Mouse (Mus musculus) cerebellum, adult 9-11 months (tissue): ENCODE results near the gene Cse1l.

Experiments used
- DNase-seq: peaks from one replicate; pipeline ENCODE4 v3.0.0; 2022

Gene Cse1l

DNA sequence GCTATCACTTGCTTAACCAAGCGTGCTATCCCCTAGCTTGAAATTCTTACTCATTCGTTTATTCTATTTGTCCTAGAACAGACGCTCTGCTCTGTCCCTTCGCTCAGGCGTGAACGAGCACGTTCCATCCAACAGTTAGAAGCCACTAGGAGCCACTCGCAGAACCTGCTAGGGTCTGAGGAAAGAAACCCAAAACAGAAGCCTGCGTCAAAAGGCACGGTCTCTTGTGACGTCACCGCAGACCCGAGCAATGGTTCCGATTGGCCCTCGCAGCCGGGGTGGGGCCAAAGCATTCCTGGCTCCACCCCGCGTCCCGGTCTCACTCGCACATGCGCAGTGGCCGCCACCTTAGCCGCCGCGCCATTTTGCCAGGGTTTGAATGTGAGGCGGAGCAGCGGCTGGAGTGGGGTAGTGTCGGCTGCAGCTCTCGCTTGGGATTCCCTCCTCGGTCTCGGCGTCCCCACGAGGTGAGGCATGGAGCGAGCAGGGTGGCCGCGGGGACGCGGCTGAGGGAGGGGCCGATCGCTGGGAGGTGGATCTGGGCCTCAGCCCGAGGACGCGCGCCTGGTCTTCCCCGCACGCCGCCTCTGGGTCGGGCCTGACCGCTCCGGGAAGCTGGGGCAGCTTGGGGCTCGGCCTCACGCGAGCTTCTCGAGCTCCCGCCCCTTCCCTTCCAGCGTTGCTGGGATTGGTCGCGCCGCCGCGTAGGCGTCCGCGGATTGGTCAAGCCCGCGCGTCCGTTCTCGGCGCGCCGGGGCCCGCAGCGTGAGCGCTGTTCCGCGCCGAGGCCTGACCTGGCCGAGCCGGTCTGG lies at the start of gene Cse1l:
Gene Cse1l, plus strand, starts transcription at position 330 of the 812 bp plus-strand sequence.
- peak; percentile 97 for DNase-seq

DNA sequence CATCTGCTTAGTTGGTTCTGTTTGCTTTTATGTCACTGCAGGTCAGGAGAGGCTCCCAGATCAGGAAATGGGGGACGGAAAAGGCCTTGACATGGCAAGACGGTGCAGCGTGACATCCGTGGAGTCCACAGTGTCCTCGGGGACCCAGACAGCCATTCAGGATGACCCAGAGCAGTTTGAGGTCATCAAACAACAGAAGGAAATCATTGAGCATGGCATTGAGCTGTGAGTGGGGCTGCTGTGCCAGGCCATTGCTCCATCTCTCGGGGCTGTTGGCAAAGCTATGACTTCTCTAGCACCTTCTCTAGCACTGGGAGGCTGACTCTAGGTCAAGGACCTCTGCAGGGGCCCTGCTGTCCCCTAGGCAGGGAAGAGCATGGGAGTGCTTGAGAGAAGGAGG lies 49.5 kb upstream of the Cse1l start:
- no peak for DNase-seq

DNA sequence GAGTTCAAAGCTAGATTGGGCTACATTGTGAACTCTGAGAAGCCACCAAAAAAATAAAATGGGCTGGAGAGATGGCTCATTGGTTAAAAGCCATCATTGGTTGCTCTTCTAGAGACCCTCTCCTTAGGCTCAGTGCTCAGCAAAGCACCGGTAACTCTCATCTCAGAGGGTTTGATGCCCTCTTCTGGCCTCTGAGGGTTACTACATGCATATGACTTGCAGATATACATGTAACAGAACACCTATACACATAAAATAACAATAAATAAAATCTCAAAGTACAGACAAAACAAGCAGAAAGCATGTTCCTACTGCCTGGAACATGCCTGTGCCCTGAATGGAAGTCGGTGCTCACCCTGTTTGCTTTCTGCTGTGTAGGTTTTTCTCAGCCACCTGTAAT lies 48.7 kb upstream of the Cse1l start:
- no peak for DNase-seq

DNA sequence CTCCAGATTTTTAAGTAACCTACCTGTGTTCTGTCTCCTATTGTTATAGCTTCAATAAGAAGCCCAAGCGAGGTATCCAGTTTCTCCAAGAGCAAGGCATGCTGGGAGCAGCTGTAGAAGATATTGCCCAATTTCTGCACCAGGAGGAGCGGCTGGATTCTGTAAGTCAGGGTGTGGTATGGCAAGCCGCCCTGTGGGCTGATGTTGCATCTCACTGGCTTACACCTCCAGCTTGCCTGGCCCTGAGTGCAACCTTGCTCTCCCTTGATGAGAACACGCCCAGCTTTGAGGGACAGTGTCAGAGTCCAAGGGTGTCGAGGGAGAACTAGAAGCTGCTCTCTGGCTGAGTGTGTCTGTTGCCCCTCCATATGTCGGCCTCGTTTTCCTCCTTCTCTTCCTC lies 46.6 kb upstream of the Cse1l start:
- no peak for DNase-seq

DNA sequence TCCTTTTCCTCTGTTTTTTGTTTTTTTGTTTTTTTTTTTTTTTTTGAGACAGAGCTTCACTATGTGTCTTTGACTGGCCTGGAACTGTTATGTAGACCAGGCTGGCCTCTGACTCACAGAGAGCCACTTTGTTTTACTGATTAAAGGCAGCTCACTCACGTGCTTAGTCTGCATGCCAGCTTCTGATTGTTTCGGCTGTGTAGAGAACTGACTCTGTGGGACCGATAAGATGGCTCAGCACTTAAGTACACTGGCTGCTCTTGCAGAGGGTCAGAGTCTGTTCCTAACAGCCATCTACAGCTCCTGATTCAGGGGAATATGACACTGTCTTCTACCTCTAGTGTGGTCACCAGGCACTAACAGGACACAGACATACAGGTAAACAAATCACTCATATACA lies 43.3 kb upstream of the Cse1l start:
- DNase-seq: no peak

DNA sequence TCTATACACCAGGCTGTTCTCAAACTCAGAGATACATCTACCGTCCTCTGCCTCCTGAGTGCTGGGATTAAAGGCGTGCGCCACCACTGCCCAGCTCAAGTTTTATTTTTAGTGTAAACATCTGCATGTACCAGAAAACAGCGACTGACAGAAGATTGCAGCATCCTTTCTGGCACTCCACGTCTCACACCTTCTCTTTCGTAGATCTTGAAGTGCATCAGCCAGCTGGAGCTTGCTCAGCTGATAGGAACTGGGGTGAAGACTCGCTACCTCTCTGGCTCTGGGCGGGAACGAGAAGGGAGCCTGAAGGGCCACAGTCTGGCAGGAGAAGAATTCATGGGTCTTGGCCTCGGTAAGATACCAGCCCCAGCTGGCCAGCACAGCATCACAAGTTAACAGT lies 40.4 kb upstream of the Cse1l start:
- DNase-seq: no peak

DNA sequence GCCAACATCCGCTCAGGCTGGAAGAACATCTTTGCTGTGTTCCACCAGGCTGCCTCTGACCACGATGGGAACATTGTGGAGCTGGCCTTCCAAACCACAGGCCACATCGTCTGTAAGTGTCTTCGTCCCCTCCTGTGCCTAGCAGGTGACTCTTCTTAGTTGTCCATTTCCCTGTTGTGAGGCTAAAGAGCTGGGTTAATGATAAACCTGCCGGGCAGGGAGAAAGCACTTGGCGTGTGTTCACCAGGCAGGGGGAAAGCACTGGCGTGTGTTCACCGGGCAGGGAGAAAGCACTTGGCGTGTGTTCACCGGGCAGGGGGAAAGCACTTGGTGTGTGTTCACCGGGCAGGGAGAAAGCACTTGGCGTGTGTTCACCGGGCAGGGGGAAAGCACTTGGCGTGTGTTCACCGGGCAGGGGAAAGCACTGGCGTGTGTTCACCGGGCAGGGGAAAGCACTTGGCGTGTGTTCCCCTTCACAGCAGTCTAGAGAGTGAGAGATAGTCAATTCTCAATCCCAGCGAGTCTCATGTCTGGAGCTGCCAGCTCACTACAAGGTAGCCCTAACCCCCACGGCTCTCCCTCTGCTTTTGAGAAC lies 35.5 kb upstream of the Cse1l start:
- peak; percentile 26 for DNase-seq

DNA sequence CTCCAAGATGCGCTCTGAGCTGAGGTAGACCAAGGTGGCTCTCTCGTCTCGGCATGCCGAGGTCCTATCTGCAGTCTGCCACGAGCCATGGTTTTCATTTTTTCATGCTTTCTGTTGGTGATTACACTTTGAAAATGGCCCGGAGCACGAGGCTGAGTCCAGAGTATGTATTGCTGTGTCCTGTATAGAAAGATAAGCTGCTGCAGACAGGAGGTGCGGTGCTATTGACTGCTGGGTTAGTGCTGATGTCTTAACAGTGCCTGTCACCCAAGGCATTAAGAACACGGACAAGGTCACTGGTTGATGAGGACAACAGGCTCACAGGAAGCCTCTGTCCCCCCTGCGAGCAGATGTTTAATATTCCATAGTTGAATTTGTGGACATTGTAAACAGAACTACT lies 34.9 kb upstream of the Cse1l start:
- DNase-seq: no peak

DNA sequence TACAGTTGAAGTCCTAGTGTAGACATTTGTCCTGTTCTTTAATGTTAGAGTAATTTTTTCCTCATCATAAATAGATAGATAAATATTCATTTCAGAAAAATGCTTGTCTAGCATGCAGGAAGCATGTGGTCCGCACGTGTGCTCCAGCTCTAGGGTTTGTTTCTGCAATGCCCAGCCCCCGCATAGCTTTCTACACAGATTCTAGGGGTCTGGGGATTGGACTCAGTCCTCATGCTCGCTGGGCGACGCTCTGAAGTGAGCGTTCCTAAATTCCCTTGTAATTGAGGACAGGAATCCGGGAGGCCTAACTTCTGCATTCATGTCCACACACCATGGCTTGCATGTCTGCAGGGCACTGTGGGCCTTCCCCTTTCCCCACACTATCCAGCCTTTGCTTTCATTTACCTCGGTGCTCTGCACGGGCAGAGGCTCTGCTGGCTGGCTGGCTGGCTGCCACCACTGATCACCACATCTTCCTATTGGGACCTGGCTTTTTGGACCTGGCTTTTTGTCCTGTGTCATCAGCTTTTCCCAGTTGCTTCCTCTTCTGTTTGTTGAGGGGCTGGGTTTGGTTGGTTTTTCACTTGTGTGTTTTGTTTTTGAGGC lies 31.1 kb upstream of the Cse1l start:
- DNase-seq: peak; percentile 15

DNA sequence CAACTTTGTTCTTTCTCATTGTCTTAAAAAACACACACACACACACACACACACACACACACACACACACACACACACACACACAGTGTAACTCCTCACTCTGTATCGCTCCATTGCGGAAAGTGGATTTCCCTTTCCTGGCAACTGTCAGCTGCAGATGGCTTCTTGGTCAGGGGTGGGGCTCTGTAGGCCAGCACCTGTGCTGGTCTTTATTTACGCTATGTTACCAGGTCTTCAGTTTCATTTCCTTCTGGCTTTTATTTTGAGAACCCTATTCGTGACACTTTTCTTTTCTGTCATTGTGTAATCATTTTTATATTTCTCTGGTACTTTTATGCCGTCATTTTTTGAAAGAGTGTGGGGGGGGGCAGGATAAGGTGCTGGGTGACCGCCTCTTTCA lies 30.3 kb upstream of the Cse1l start:
- peak; percentile 40 for DNase-seq

DNA sequence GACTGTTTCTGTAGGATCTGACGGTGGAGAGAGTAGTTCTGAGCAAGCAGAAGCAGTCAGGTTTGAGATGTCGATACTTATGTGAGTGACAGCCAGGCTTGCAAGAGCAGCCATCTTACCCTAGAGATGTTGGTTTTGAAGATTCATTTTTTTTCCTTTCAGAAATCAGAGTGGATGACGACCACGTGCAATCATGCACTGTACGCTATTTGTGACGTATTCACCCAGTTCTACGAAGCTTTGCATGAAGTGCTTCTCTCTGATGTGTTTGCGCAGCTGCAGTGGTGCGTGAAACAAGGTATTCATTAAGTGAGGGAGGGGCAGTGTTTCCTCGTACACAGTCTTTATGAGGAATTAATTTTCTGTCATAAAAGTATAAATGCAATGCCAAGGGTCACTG lies 29.5 kb upstream of the Cse1l start:
- no peak for DNase-seq

DNA sequence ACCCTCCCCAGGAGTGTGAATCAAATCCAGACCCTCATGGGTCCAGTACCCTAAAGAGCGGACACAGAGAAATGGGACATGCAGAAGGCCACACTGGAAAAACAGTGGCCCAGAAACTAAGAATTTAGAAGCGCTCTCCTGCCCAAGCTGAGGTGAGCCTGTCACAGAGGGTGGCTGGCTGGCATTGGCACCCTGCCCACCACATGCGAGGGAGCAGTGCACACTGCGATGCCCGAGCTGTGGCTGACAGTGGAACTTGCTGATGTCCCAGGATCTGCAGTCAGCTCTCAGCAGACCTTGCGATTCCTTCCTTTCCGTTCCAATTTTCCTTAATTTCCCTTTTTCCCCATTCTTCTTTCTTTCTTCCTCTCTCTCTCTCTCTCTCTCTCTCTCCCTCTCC lies 20.8 kb upstream of the Cse1l start:
- DNase-seq: peak; percentile 65

DNA sequence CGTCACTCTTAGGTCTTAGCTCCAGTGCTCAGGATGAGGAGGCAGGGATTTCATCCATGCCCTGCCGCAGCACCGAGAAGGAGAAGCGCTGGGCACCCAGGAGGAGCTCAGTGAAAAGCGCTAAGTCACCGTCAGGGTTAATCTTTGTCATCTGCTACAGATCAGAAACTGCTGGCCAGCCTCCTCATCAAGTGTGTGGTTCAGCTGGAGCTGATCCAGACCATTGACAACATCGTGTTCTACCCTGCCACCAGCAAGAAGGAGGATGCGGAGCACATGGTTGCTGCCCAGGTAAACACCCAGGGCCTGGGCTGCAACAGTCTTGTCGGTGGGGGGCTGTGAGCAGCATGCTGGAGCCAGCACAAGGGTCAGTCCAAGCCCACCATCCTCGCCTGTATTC lies 20.2 kb upstream of the Cse1l start:
- no peak for DNase-seq

DNA sequence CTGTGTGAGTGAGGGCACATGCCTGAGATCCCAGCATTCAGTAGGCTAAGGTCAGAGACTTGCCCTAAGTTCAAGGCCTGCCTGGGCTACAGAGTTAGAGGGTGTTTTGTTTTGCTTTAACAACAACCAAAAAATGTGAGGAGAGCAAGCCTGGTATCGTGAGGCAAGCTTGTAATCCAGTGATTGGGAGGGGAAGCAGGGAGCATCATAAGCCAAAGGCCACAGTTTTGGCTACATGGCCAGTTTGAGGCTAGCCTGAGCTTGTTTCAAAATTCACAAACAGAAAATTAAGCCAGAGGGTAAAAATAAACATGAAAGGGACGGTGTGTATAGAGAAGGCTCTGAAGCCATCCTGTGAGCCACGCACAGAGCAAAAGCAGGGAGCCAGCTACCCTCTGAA lies 19.6 kb upstream of the Cse1l start:
- no peak for DNase-seq

DNA sequence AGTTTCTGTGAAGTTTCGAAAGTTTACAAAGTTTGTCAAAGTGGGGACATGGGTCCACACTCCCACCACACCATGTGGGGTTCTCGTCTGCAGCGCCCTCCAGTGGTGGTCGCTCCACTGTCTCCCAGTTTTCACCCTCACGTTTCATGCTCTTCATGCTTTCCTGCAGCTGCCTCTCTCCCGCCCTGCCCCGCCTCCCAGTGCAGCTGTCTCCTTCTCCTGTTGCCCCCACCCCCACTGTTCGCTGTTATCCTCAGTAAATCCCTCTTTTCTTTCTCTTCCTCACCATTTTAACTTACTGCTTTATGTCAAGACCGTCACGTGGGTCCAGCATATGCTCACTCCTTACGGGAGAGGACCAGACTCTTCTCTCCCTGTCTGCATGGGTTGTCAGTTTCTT lies 18.0 kb upstream of the Cse1l start:
- DNase-seq: no peak

DNA sequence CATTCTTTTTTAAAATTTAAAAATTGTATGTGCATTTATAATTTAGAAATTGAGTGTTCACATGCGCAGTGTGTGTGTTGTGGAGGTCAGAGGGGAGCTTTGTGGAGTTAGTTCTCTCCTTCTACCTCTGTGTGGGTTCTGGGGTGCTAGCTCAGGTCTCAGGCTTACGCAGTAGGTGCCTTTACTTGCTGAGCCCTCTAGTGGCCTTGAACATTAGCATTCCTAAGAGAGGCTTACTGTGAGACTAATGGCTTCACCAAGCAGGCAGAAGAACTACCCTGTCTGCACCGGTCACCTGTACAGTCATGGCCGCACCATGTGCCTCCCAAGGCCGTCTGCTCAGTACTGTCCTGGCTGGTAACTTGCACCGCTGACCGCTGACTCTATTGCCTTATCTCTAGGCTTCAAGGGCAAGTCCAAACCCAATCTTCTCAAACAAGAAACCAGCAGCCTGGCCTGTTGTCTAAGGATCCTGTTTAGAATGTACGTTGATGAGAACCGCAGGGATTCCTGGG lies 14.4 kb upstream of the Cse1l start:
- DNase-seq: no peak

DNA sequence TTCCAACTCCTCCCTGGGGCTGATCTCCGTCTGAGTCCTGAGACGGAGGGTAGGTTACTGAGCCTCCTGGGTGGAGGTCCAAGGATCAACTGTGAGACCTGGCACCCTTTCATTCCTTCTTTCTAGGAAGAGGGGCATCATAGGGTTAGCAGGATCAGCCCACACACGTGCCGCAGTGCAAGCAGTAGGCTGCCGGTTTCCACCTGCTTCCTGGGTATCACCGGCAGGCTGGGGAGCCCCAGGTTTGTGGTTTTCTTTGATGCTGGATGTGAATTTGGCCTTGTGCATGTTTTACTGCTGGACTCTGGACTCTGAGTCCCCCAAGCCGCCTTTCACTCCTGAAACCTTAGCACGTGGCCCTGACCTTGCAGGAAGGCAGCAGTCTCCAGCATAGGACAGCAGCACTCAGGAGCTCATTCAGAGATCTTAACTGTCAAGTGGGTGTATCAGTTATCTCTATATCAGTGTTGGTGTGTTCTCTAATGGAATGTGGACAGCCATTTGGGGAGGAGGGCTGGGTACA lies 13.6 kb upstream of the Cse1l start:
- DNase-seq: no peak

DNA sequence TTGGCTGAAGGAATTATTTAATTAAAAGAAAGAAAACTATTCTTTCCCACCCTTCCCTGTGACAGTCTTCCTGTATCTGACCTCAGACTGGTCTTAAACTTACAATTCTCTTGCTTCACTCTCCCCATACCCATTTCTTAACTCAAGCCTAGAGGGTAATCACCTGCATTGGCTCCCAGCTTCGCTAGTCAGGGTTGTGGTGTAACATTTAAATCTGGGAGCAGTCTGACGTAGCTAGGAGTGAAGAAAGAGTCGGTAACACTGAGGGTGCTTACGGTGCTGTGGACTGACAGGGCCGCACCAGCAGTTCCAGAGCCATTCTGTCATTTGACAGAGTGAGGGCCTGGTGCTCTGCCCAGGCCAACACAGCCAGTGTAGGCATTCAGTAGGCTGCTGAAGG lies 12.8 kb upstream of the Cse1l start:
- no peak for DNase-seq

DNA sequence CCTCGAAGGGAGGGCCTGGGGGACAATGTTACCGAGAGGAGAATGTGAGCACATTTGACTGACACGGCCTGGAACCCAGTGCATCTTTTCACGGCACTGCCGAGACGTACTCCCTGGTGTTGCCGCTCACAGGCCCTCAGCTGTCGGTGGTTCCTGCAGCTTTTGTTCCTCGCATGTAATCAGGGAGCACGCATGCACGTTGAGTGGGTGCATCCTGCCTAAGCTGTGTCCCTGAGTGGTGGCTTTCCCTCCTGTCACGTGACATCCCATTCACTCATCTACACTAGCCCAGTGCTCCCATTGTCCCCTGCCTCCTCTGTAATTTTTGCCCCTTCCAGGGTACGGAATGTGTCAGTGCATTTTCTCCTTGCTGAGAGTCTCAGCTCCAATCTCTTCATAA lies 9.5 kb upstream of the Cse1l start:
- no peak for DNase-seq

DNA sequence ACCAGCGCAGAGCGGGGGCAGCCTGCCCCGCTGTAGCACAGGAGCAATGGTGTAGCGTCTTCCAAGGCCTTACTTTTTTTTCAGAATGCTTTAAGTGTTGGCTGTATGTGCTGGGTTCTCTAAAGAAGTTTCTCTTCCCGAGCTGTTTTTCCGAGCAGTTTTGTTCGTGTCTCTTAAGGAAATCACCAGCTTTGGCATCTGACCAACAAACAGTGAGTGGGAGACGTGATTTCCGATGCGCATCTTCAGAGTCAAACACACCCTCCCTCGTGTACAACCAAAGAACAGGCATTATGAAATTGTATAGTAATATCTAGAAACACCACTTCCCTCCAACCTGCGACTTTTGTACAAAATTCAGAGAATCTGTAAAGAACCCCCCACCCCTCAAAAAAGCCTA lies 8.9 kb upstream of the Cse1l start:
- no peak for DNase-seq

DNA sequence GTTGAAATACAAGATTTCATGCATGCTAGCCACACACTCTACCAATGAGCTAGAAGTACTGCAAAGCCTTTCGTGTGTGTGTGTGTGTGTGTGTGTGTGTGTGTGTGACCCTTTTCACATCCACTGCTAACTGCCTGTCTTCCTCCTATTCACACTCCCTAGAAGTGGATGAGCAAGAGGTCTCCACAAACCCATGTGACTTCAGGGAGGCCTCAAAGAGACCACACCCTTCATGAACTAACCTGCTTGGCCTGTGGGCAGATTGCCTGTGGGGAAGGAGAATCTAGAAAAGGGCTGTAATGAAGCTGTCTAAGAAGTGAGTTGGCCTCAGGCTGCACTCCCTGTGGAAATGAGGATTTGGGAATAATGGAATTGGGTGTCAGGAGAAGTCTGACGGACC lies 6.7 kb upstream of the Cse1l start:
- DNase-seq: no peak

DNA sequence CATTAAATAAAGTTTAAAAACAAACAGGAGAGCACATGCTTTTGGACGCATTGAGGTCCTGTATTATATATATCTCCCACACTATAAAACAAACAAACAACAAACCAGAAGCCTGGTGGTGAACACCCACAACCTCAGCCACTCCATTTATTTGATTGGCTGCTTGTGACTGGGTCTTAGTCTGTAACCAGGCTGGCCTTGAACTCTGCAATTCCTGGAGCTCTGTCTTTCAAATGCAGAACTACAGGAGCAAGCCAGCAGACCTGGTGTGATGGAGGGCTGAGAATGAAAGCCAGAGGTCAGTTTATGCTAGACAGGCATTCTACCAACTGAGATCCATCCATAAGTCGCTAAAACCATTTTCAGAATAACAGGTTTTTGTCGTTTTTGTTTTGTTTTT lies 6.1 kb upstream of the Cse1l start:
- no peak for DNase-seq

DNA sequence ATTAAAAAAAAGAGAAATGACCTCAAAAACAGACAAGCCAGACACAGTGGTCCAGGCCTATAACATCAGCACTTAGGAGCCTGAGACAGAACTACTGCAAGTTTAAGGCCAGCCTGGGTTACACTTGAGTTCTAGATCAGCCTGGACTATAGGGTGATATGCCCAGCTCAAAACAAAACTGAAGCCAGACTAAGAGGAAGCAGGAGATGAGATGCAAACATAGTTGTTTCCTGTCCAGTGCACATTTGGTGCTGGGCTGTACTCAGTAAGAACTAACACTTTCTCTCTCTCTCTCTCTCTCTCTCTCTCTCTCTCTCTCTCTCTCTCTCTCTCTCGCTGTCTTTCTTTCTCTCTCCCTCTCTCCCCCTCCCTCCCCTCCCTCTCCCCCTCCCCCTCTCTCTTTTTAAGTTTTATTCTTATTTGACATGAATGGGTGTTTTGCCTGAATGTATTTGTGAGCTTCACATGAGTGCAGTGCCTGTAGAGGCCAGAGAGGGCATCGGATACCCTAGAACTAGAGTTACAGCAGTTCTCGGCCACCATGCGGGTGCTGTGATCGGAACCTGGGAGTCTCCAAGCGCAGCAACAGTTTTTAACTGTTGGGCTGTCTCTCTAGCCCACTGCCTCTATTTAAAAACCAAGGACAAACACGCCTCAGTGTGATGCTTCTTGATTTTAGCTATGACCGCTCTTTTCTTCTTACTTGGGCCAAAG lies 4.9 kb upstream of the Cse1l start:
- no peak for DNase-seq
